Mouse (Mus musculus) erythroblast, embryonic 14.5 days (primary cell): Measurements from ENCODE around the gene Gpbar1. TPM values are rescaled to one million over a fixed set of nuclear protein-coding genes. Genes with fewer than 3 reads are reported as not detected.
"Not testable (repeated sequence)": the region's sequence is repeated elsewhere in the genome, so short reads cannot be mapped to it uniquely, and the experiment has no call there.

ENCODE experiments used
- H3K27me3 ChIP-seq: 2 replicates; pipeline ENCODE4 v1.6.1; 2012; ENCODE audit warnings: inconsistent platforms; ENCODE audit not compliant: control insufficient read depth
- H3K36me3 ChIP-seq: 2 replicates; pipeline ENCODE4 v1.6.1; 2012; ENCODE audit warnings: mild to moderate bottlenecking, inconsistent platforms; ENCODE audit not compliant: control insufficient read depth
- H3K4me1 ChIP-seq: 2 replicates; pipeline ENCODE4 v1.6.1; 2012; ENCODE audit warnings: inconsistent platforms; ENCODE audit not compliant: control insufficient read depth
- H3K4me3 ChIP-seq: replicated peaks from 2 replicates; pipeline ENCODE3; 2012; ENCODE audit warnings: moderate library complexity, mild to moderate bottlenecking, inconsistent platforms
- H3K9me3 ChIP-seq: 2 replicates; pipeline ENCODE4 v1.6.1; 2012; ENCODE audit warnings: low read length, inconsistent platforms, mixed read lengths; ENCODE audit not compliant: control insufficient read depth
- GATA1 ChIP-seq: IDR thresholded peaks from 2 replicates; pipeline ENCODE4 v1.6.1; 2012; ENCODE audit warnings: low read length, inconsistent platforms, mixed read lengths
- TAL1 ChIP-seq: IDR thresholded peaks from 3 replicates; pipeline ENCODE4 v1.6.1; 2012; ENCODE audit warnings: low read length, inconsistent platforms, mixed read lengths
- polyA plus RNA-seq: library from polyadenylated mRNA; stranded (reverse); fragments of >175 nt; gene quantifications from 2 replicates; pipeline ENCODE4 v1.2.3, GENCODE M21; 2012

Gene Gpbar1
- polyA plus RNA-seq, 1 experiment: not detected

GRCm38 (mm10) chr1:74307146-74307545 lies 28.8 kb downstream of the Gpbar1 start:
- Histone ChIP-seq H3K4me1 (peaks cover 32% of the 10 kb centered on the region), H3K27me3 (no peaks in the 10 kb centered on the region; the same call in 1 of the 2 replicates), H3K36me3 (no peaks in the 10 kb centered on the region), H3K4me3 (no peak overlapping the region), H3K9me3 (no peaks in the 10 kb centered on the region)
- no peak for TF ChIP-seq GATA1
- no peak for TF ChIP-seq TAL1

- H3K9me3 ChIP-seq: no peaks in the 10 kb centered on the region
- H3K4me1 ChIP-seq: peaks cover 23% of the 10 kb centered on the region
- no peaks in the 10 kb centered on the region for H3K36me3 ChIP-seq
- no peak overlapping the region for H3K4me3 ChIP-seq
- H3K27me3 ChIP-seq: no peaks in the 10 kb centered on the region; the same call in 1 of the 2 replicates
- TF ChIP-seq GATA1 (no peak), TAL1 (no peak)
Observed at GRCm38 (mm10) chr1:74308001-74308964, 29.9 kb downstream of the Gpbar1 start.

GRCm38 (mm10) chr1:74309767-74310166 lies 31.4 kb downstream of the Gpbar1 start:
- Histone ChIP-seq H3K27me3 (no peaks in the 10 kb centered on the region; the same call in 1 of the 2 replicates), H3K36me3 (no peaks in the 10 kb centered on the region), H3K9me3 (no peaks in the 10 kb centered on the region), H3K4me3 (no peak overlapping the region), H3K4me1 (peaks cover 10% of the 10 kb centered on the region)
- TF ChIP-seq GATA1 (no peak), TAL1 (no peak)

- no peak overlapping the region for H3K4me3 ChIP-seq
- H3K4me1 ChIP-seq: no peaks in the 10 kb centered on the region; the same call in 1 of the 2 replicates
- H3K27me3 ChIP-seq: no peaks in the 10 kb centered on the region
- no peaks in the 10 kb centered on the region for H3K9me3 ChIP-seq
- no peaks in the 10 kb centered on the region for H3K36me3 ChIP-seq
- TF ChIP-seq GATA1 (no peak), TAL1 (no peak)
Observed at GRCm38 (mm10) chr1:74313049-74313692, 34.8 kb downstream of the Gpbar1 start.

- H3K27me3 ChIP-seq: no peaks in the 10 kb centered on the region
- no peak for TF ChIP-seq TAL1
- no peak for TF ChIP-seq GATA1
- no peaks in the 10 kb centered on the region for H3K9me3 ChIP-seq
- no peaks in the 10 kb centered on the region for H3K36me3 ChIP-seq
- no peaks in the 10 kb centered on the region for H3K4me1 ChIP-seq
- no peak overlapping the region for H3K4me3 ChIP-seq
Observed at GRCm38 (mm10) chr1:74314796-74315195, 36.4 kb downstream of the Gpbar1 start.

- Histone ChIP-seq H3K27me3 (no peaks in the 10 kb centered on the region), H3K36me3 (no peaks in the 10 kb centered on the region), H3K4me3 (no peak overlapping the region), H3K9me3 (no peaks in the 10 kb centered on the region), H3K4me1 (no peaks in the 10 kb centered on the region)
- TF ChIP-seq TAL1 (no peak), GATA1 (no peak)
Observed at GRCm38 (mm10) chr1:74316114-74316827, 37.9 kb downstream of the Gpbar1 start.

- no peaks in the 10 kb centered on the region for H3K36me3 ChIP-seq
- H3K4me1 ChIP-seq: no peaks in the 10 kb centered on the region
- H3K4me3 ChIP-seq: no peak overlapping the region
- peaks cover 3% of the 10 kb centered on the region for H3K27me3 ChIP-seq
- no peak for TF ChIP-seq TAL1
- no peak for TF ChIP-seq GATA1
- no peaks in the 10 kb centered on the region for H3K9me3 ChIP-seq
Observed at GRCm38 (mm10) chr1:74318711-74319110, 40.4 kb downstream of the Gpbar1 start.

GRCm38 (mm10) chr1:74321396-74321795 lies 43.0 kb downstream of the Gpbar1 start:
- no peaks in the 10 kb centered on the region for H3K36me3 ChIP-seq
- no peak for TF ChIP-seq GATA1
- no peaks in the 10 kb centered on the region for H3K4me1 ChIP-seq
- no peaks in the 10 kb centered on the region for H3K9me3 ChIP-seq
- no peak overlapping the region for H3K4me3 ChIP-seq
- peaks cover 3% of the 10 kb centered on the region for H3K27me3 ChIP-seq

GRCm38 (mm10) chr1:74326916-74327315 lies 48.6 kb downstream of the Gpbar1 start:
- H3K27me3 ChIP-seq, H3K4me3 ChIP-seq, H3K9me3 ChIP-seq, H3K36me3 ChIP-seq: not testable (repeated sequence)
- H3K4me1 ChIP-seq: peaks cover 20% of the 10 kb centered on the region

Other genes starting within 250 kb of the Gpbar1 start
- 2.6 and 3.6 TPM in 2 replicates for gene Tns1, start 154.1 kb upstream of the Gpbar1 start, polyA plus RNA-seq
- not detected in 2 replicates for gene Rufy4, start 153.0 kb upstream of the Gpbar1 start, polyA plus RNA-seq
- 0.01 TPM in 1 of 2 replicates, not detected in the other for gene Cxcr2, start 124.6 kb upstream of the Gpbar1 start, polyA plus RNA-seq
- gene Cxcr1, start 83.9 kb upstream of the Gpbar1 start, polyA plus RNA-seq: not detected in 2 replicates
- gene Arpc2, start 42.5 kb upstream of the Gpbar1 start, polyA plus RNA-seq: 6.5 and 7.8 TPM in 2 replicates
- 12.2 and 15.5 TPM in 2 replicates for gene Aamp, start 6.2 kb downstream of the Gpbar1 start, polyA plus RNA-seq
- 10.0 and 10.9 TPM in 2 replicates for gene Pnkd, start 6.4 kb downstream of the Gpbar1 start, polyA plus RNA-seq
- 2.7 and 3.3 TPM in 2 replicates for gene Tmbim1, start 27.1 kb downstream of the Gpbar1 start, polyA plus RNA-seq
- not detected in 2 replicates for gene Catip, start 83.6 kb downstream of the Gpbar1 start, polyA plus RNA-seq
- 0.93 and 1.4 TPM in 2 replicates for gene Slc11a1, start 96.6 kb downstream of the Gpbar1 start, polyA plus RNA-seq
- gene Ctdsp1, start 113.0 kb downstream of the Gpbar1 start, polyA plus RNA-seq: 33.4 and 34.3 TPM in 2 replicates
- gene Vil1, start 130.8 kb downstream of the Gpbar1 start, polyA plus RNA-seq: not detected in 2 replicates
- gene Cnot9, start 227.5 kb downstream of the Gpbar1 start, polyA plus RNA-seq: 0.78 and 0.87 TPM in 2 replicates